Comparison of ENCODE assay signal across 9 mouse cellular contexts in genomic region chr11:76027139-76028071, GRCm38 (mm10). TPM values are rescaled to one million over a fixed set of nuclear protein-coding genes. Genes with fewer than 3 reads are reported as not detected.
DNase-seq lines count a peak whose midpoint lies in the region; ATAC-seq and TF ChIP-seq lines count a peak whose summit lies in the region.
"Had no signal": no experiment of that assay in that cellular context is flagged by ENCODE, and none has a peak within 500 bp of the region (broad histone marks: within the 10 kb centered on the region; RNA-seq: fewer than 3 reads in every experiment).

Gene Rflnb (minus strand): TSS chr11:76027782.

- no peaks in the 10 kb centered on the region for H3K9me3 ChIP-seq in ES-E14 (ENCODE audit: control insufficient read depth, insufficient read depth, low read depth, low read length)
- H3K9me3 ChIP-seq in forebrain, embryonic 13.5 days (replicated peaks) = no peaks in the 10 kb centered on the region
- no peaks in the 10 kb centered on the region for H3K9me3 ChIP-seq in lung, embryonic 15.5 days

- H3K27ac ChIP-seq in ES-E14 (ENCODE audit: insufficient read depth, low read depth, low read length, poor library complexity, severe bottlenecking) = no peak within 1 kb of the TSS
- H3K27ac ChIP-seq in forebrain, embryonic 13.5 days = no peak within 1 kb of the TSS
- H3K27ac ChIP-seq in lung, embryonic 15.5 days = peak within 1 kb of the TSS; percentile 76
- H3K27ac ChIP-seq in olfactory bulb, adult 2 months (ENCODE audit: insufficient read depth, low read depth, low read length) = no peak within 1 kb of the TSS
- H3K27ac ChIP-seq: macrophage had no signal

- H3K4me2 ChIP-seq in forebrain, embryonic 13.5 days = peak within 1 kb of the TSS; percentile 94
- peak within 1 kb of the TSS; percentile 79 for H3K4me2 ChIP-seq in lung, embryonic 15.5 days

- peaks cover 22% of the 10 kb centered on the region for H3K27me3 ChIP-seq in forebrain, embryonic 13.5 days
- no peaks in the 10 kb centered on the region for H3K27me3 ChIP-seq in lung, embryonic 15.5 days

- peak within 1 kb of the TSS; percentile 32 for H3K9ac ChIP-seq in ES-E14 (ENCODE audit: insufficient read depth, low read depth, low read length, poor library complexity, severe bottlenecking)
- H3K9ac ChIP-seq in forebrain, embryonic 13.5 days = peak within 1 kb of the TSS; percentile 72
- peak within 1 kb of the TSS; percentile 68 for H3K9ac ChIP-seq in lung, embryonic 15.5 days

- H3K4me3 ChIP-seq in ES-E14 (ENCODE audit: insufficient read depth in 1 of 2, low read depth in 1 of 2, low read length in 2 of 2, poor library complexity in 1 of 2, severe bottlenecking in 1 of 2) = peak within 1 kb of the TSS; percentile 65 to 87
- H3K4me3 ChIP-seq in forebrain, embryonic 13.5 days = peak within 1 kb of the TSS; percentile 58
- H3K4me3 ChIP-seq in lung, embryonic 15.5 days = peak within 1 kb of the TSS; percentile 80
- H3K4me3 ChIP-seq in olfactory bulb, adult 2 months (ENCODE audit: insufficient read depth, low read depth, low read length) = peak within 1 kb of the TSS; percentile 65

- no peak for DNase-seq in ES-E14 (ENCODE audit: low read depth, low spot score)
- DNase-seq in cerebellum, adult 11 months = peak; percentile 83
- DNase-seq in heart, postnatal 10 days = peak; percentile 93 to 94
- peak; percentile 94 to 96 for DNase-seq in kidney, postnatal 4 days
- peak; percentile 29 to 31 for DNase-seq in thymus, adult 18-20 months

- TF ChIP-seq CTCF in olfactory bulb, adult 2 months (IDR thresholded peaks at IDR 0.05; ENCODE audit: insufficient read depth, low read depth, low read length) = no peak

- under 1% methylated on average over 90 of the region's 112 CpGs for WGBS in forebrain, embryonic 13.5 days
- WGBS in lung, embryonic 15.5 days = 1% methylated on average over 100 of the region's 112 CpGs
- 1% methylated on average over 112 of the region's 112 CpGs for WGBS in olfactory bulb, adult 2 months

- in situ Hi-C loops in ES-E14 (cut with MboI; ENCODE audit: low sequenced_read_pairs in 2 of 2, unreplicated experiment in 2 of 2) = no loop called here

- TF ChIP-seq POLR2A in olfactory bulb, adult 2 months (IDR thresholded peaks at IDR 0.05; ENCODE audit: insufficient read depth, low read depth, low read length) = no peak

- H3K4me1 ChIP-seq in ES-E14 (ENCODE audit: control insufficient read depth in 2 of 2, insufficient read depth in 2 of 2, low read length in 2 of 2, poor library complexity in 1 of 2) = no peaks in the 10 kb centered on the region
- peaks cover 11% of the 10 kb centered on the region for H3K4me1 ChIP-seq in forebrain, embryonic 13.5 days
- peaks cover 24% of the 10 kb centered on the region for H3K4me1 ChIP-seq in lung, embryonic 15.5 days
- H3K4me1 ChIP-seq in olfactory bulb, adult 2 months (ENCODE audit: control insufficient read depth, insufficient read depth, low read length) = peaks cover 9% of the 10 kb centered on the region

- no peaks in the 10 kb centered on the region for H3K36me3 ChIP-seq in ES-E14 (ENCODE audit: control insufficient read depth, insufficient read depth, low read length, poor library complexity, severe bottlenecking)
- H3K36me3 ChIP-seq in forebrain, embryonic 13.5 days (ENCODE audit: poor library complexity, severe bottlenecking) = no peaks in the 10 kb centered on the region
- H3K36me3 ChIP-seq in lung, embryonic 15.5 days = peaks cover 5% of the 10 kb centered on the region; the same call in 1 of the 2 replicates

- ATAC-seq in forebrain, embryonic 13.5 days = peak; percentile 83
- peak; percentile 93 for ATAC-seq in lung, embryonic 15.5 days (ENCODE audit: borderline replicate concordance, extremely low read depth, low FRiP score, low TSS enrichment)

- intact Hi-C loops in heart, postnatal 10 days (cut with DNase I) = loop anchor here (1.0 to 5.0 kb wide), 3 partner anchors 40 to 140 kb away; no protein-coding TSS in a partner anchor

TF ChIP-seq in ES-E14, 5 proteins besides CTCF, POLR2A, EP300 and RAD21:
- TF ChIP-seq ZNF384 (IDR thresholded peaks at IDR 0.05; ENCODE audit: low read depth, low read length) (no peak), HCFC1 (IDR thresholded peaks at IDR 0.05; ENCODE audit: borderline replicate concordance, insufficient read depth, low read length) (no peak), MAFK (IDR thresholded peaks at IDR 0.05; ENCODE audit: insufficient read depth, low read depth, low read length) (no peak), CHD2 (IDR thresholded peaks at IDR 0.05; ENCODE audit: low read depth, low read length) (no peak), ZC3H11A (IDR thresholded peaks at IDR 0.05; ENCODE audit: borderline replicate concordance, low read depth, low read length) (no peak)

RNA-seq across cellular contexts. Expression of gene Rflnb, which starts in this region (rescaled TPM):
- total RNA-seq in ES-E14 (2012; rRNA removed) = 1.2 and 2.9 TPM in 2 replicates
- 4.9 and 5.3 TPM in 2 replicates for polyA plus RNA-seq in forebrain, embryonic 13.5 days (2015; fragmentation: Nextera tagmentation; extraction: Ambion mirVana)
- total RNA-seq in heart, postnatal 10 days (2021) = 10 to 100 TPM; 66.9 to 74.5 TPM
- polyA plus RNA-seq in lung, embryonic 15.5 days (2015; fragmentation: Nextera tagmentation; extraction: Ambion mirVana) = 49.1 and 49.6 TPM in 2 replicates
- not detected in 2 replicates for polyA plus RNA-seq in olfactory bulb, adult 2 months (2012; ENCODE audit: insufficient read depth, insufficient read length, low replicate concordance, missing spikeins)

Comparison
In these comparisons a context has a peak if more than half of its experiments do, and no peak if none do; other contexts are left out.
1. RNA of gene Rflnb (total RNA-seq): 66.9 to 74.5 TPM in heart, postnatal 10 days; 1.2 to 2.9 TPM in ES-E14; every median in the first group is over 10 times any median in the second.
2. Peak in every context shown above with its lines, with median percentiles within 50 percentile points of each other: H3K4me3 ChIP-seq and H3K9ac ChIP-seq.